Mouse (Mus musculus): Measurements from ENCODE around the gene Gipr.

Gipr gene

GRCm38 (mm10) chr7:19165656-19166423 lies at the start of gene Gipr:
Gene Gipr (minus strand): TSS chr7:19166127.
- no peak for DNase-seq

- no peak for DNase-seq
Measured at GRCm38 (mm10) chr7:19214940-19215339, 49.0 kb upstream of the Gipr start.

GRCm38 (mm10) chr7:19214369-19214768 lies 48.4 kb upstream of the Gipr start:
- DNase-seq: no peak

- no peak for DNase-seq
Measured at GRCm38 (mm10) chr7:19213385-19213784, 47.5 kb upstream of the Gipr start.

GRCm38 (mm10) chr7:19211996-19212755 lies 46.2 kb upstream of the Gipr start, which contains the start of gene Gpr4:
Gene Gpr4 (plus strand): TSS chr7:19212538.
- peak; percentile 23 to 43 for DNase-seq

- DNase-seq: no peak
Measured at GRCm38 (mm10) chr7:19211041-19211675, 45.2 kb upstream of the Gipr start.

DNA sequence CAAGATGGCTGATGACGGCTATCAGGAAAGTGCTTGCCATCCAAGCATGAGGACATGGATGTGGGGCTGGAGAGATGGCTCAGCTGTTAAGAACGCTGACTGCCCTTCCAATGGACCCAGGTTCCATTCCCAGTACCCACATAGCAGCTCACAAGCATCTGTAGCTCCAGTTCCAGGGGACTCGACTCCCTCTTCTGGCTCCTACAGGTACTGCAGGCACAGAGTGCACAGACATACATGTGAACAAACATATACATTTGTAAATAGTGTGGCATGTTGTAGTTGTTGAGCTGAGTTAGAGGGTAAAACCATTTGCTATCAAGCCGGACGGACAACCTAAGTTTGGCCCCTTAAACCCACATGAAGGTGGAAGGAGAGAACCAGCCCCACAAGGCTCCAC lies 44.1 kb upstream of the Gipr start:
- DNase-seq: no peak

- no peak for DNase-seq
Measured at GRCm38 (mm10) chr7:19209494-19209893, 43.6 kb upstream of the Gipr start.

DNA sequence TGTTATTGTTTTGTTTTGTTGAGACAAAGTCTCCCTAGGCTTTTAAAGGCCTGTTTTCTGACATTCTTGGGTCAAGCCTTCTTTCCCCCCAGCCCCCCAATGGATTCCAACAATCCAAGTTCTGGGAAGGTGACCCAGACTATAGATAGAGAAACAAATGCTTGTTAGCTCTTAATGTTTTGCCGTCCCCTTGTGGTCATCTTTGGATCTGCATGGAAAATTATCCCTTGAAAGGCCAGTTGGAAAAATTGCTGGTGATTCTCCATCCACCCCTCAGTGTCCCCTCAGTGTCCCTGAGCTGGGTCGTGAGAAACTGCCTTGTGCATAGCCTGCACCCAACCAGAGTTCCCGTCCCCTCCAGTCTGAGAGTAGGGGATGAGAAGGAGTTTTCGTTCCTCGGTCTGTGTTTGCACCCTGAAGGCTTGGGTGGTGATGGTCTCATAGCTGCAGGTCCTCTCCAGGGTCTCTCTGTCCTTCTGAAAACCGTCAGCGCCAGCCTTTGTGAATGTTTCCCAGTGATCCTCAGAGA lies 43.1 kb upstream of the Gipr start:
- no peak for DNase-seq

GRCm38 (mm10) chr7:19208201-19208910 lies 42.4 kb upstream of the Gipr start:
- DNase-seq: no peak

GRCm38 (mm10) chr7:19202065-19202850 lies 36.3 kb upstream of the Gipr start:
- DNase-seq: no peak

DNA sequence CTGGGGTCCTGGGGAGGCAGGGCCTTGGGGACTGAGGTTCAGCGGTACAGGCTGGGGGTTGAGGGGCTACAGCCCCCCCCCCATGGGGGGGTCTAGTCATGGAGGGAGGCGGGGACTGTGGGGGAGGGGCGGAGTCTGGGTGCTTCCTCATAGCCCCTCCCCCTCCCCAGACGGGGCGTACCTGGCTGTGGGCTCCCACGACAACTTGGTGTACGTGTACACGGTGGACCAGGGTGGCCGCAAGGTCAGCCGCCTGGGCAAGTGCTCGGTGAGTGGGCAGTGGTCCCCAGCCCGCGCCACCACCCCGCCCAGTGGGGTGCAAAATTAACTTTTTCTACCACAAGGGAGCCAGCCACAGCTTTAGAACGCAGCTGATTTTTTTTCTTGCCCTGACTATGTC lies 35.7 kb upstream of the Gipr start:
- DNase-seq: no peak

GRCm38 (mm10) chr7:19197985-19198384 lies 32.1 kb upstream of the Gipr start:
- peak; percentile 42 to 45 for DNase-seq

- DNase-seq: peak in 1 of 2 experiments; percentile 36
Measured at GRCm38 (mm10) chr7:19196676-19197075, 30.7 kb upstream of the Gipr start.

- no peak for DNase-seq
Measured at GRCm38 (mm10) chr7:19194676-19195075, 28.7 kb upstream of the Gipr start.

- DNase-seq: no peak
Measured at GRCm38 (mm10) chr7:19184758-19185157, 18.8 kb upstream of the Gipr start.

DNA sequence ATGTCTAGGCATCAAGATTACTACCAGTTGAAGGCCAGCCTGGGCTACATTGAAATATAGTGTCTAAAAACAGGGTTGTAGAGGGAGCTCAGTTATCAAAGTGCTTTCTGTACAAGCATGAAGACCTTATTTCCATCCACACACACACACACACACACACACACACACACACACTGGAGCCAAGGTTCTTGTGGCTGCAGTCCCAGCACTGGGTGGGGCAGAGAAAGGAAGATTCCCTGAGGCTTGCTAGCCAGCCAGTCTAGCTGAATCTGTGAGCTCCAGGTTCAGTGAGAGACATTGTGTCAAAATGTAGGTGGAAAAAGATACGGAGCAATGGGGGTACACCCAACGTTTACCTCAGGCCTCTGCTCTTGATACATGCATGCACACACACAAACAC lies 18.3 kb upstream of the Gipr start:
- no peak for DNase-seq

GRCm38 (mm10) chr7:19180862-19181429 lies 15.0 kb upstream of the Gipr start:
- DNase-seq: peak; percentile 57 to 63

GRCm38 (mm10) chr7:19179936-19180335 lies 14.0 kb upstream of the Gipr start:
- no peak for DNase-seq

- DNase-seq: peak; percentile 58 to 65
Measured at GRCm38 (mm10) chr7:19179173-19179572, 13.2 kb upstream of the Gipr start.

DNA sequence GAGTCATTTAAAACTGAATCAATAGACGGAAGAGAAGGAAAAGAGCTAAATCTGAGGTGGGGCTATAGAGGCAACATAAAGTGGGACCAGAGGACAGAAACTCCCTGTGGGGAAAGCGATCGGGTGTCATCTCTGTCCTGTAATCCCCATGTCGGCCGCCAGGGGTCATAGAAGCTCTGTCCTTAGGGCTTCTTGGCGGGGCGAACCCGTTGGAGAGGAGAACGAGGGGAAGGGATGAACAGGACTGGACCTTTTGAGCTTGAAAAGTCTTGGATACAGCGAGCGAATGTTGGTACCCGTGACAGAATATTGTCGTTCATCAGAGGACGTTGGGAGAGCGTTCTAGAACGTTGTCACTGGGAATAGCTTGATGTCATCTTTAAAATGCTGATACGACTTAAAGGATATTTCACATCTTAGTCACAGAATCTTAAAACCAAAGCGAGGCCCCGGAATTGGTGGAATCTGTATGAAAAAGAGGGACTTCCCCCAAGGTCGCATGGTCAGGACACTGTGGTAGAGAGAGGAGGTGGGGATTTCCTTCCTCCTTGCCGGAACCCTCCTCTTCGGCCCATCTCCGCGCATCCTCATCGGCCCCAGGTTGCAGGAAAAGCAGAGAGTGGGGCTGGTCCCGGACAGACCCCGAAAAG lies 12.6 kb upstream of the Gipr start:
- DNase-seq: peak; percentile 71 to 77

Measured in thymus, postnatal 36 days (tissue).